In the genomic region with DNA sequence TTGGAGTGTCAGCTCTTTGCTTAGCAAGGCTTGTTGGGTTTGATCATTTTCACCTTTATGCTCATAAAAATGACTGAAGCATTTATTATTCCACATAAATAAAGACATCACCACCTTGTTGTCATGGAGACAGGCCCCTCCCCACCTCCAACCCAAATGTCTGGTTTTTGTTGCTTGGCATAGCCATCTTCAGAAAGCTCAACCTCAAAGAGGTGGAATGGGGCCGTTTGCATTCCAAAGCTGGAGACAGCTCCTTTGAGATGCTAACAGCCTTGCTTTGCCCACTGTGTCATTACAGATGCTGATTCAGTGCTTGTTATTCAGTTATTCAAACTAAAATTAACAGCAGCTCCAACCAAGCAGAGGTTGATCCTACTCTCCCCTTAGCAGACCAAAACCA, we compare ENCODE assay signal across 24 mouse cellular contexts. TPM values are rescaled to one million over a fixed set of nuclear protein-coding genes. Genes with fewer than 3 reads are reported as not detected.
DNase-seq lines count a peak whose midpoint lies in the region; ATAC-seq and TF ChIP-seq lines count a peak whose summit lies in the region.
"Had no signal": no experiment of that assay in that cellular context is flagged by ENCODE, and none has a peak within 500 bp of the region (broad histone marks: within the 10 kb centered on the region; RNA-seq: fewer than 3 reads in every experiment).

No protein-coding gene starts in this region.

- peak; percentile 4 for DNase-seq in forebrain, embryonic 14.5 days (ENCODE audit: low spot score)
- DNase-seq in forebrain, embryonic 10.5 days (ENCODE audit: extremely low spot score, low spot score) = no peak
- peak; percentile 85 for DNase-seq in R1 (ENCODE audit: low read depth, low spot score)
- DNase-seq in forelimb bud, embryonic 11.5 days (ENCODE audit: low read depth, low spot score) = peak; percentile 17
- no peak for DNase-seq in lung, postnatal 25 days (ENCODE audit: low spot score)
- DNase-seq in layer of hippocampus, postnatal 14 days (ENCODE audit: low spot score in 2 of 2) = no peak
- DNase-seq: adrenal gland, adult 2 months; adrenal gland, postnatal 25 days; B cell, adult 2 months; cerebellum, adult 11 months; cerebellum, adult 8-10 months; cerebellum, postnatal 14 days; forebrain, postnatal 0 days; gastrocnemius, adult 2 months; gastrocnemius, postnatal 36 days; heart, adult 11 months; heart, postnatal 36 days had no signal

- TF ChIP-seq POLR2A in ES-Bruce4 (IDR thresholded peaks at IDR 0.05; ENCODE audit: insufficient read depth, low read length) = no peak

- H3K4me2 ChIP-seq in forebrain, embryonic 14.5 days (ENCODE audit: low read length) = no peak overlapping the region
- H3K4me2 ChIP-seq: embryonic facial prominence, embryonic 12.5 days; forebrain, embryonic 12.5 days; heart, embryonic 13.5 days; hindbrain, embryonic 15.5 days had no signal

- WGBS in forebrain, embryonic 14.5 days = 21% methylated on average over 1 of the region's 1 CpGs
- WGBS in forebrain, embryonic 10.5 days = 64% methylated on average over 1 of the region's 1 CpGs

- TF ChIP-seq EP300 in ES-Bruce4 (IDR thresholded peaks at IDR 0.05; ENCODE audit: insufficient read depth, low read depth, low read length) = 0 out of 2 replicates have a peak, but pooled peaks have one; percentile 22

- TF ChIP-seq CTCF in ES-Bruce4 (IDR thresholded peaks at IDR 0.05; ENCODE audit: low read depth, low read length) = no peak

- ATAC-seq in forebrain, embryonic 14.5 days = no peak
- ATAC-seq: CD4-positive, CD25-positive, alpha-beta regulatory T cell, adult 4 months; forebrain, postnatal 0 days; inflammation-experienced regulatory T-cells, adult 6 months had no signal

- no peaks in the 10 kb centered on the region for H3K4me1 ChIP-seq in forebrain, embryonic 14.5 days (ENCODE audit: control insufficient read depth, insufficient read depth, low read length)
- H3K4me1 ChIP-seq in forebrain, embryonic 10.5 days = peaks cover 3% of the 10 kb centered on the region
- H3K4me1 ChIP-seq in ES-Bruce4 (ENCODE audit: control insufficient read depth, insufficient read depth, low read length) = no peaks in the 10 kb centered on the region
- H3K4me1 ChIP-seq: hindbrain, embryonic 15.5 days had no signal

- H3K4me3 ChIP-seq in forebrain, embryonic 14.5 days (ENCODE audit: low read depth, low read length) = no peak overlapping the region
- H3K4me3 ChIP-seq in forebrain, embryonic 10.5 days = no peak overlapping the region
- no peak overlapping the region for H3K4me3 ChIP-seq in ES-Bruce4 (ENCODE audit: low read depth, low read length)
- H3K4me3 ChIP-seq: embryonic facial prominence, embryonic 12.5 days; forebrain, embryonic 12.5 days; gastrocnemius, adult 2 months; heart, embryonic 13.5 days; hindbrain, embryonic 15.5 days had no signal

- no peak overlapping the region for H3K9ac ChIP-seq in forebrain, embryonic 14.5 days (ENCODE audit: low read length)
- H3K9ac ChIP-seq in ES-Bruce4 (ENCODE audit: low read depth, poor library complexity, severe bottlenecking) = no peak overlapping the region
- H3K9ac ChIP-seq: embryonic facial prominence, embryonic 12.5 days; forebrain, embryonic 12.5 days; forebrain, postnatal 0 days; heart, embryonic 13.5 days; hindbrain, embryonic 15.5 days had no signal

- H3K27ac ChIP-seq in forebrain, embryonic 14.5 days (ENCODE audit: low read depth, low read length) = no peak overlapping the region
- no peak overlapping the region for H3K27ac ChIP-seq in forebrain, embryonic 10.5 days
- no peak overlapping the region for H3K27ac ChIP-seq in ES-Bruce4 (ENCODE audit: insufficient read depth, low read length)
- H3K27ac ChIP-seq: embryonic facial prominence, embryonic 12.5 days; forebrain, embryonic 12.5 days; gastrocnemius, adult 2 months; heart, embryonic 13.5 days; hindbrain, embryonic 15.5 days had no signal

- no peaks in the 10 kb centered on the region for H3K9me3 ChIP-seq in forebrain, embryonic 14.5 days (replicated peaks; ENCODE audit: control insufficient read depth, low read length)
- H3K9me3 ChIP-seq in forebrain, embryonic 10.5 days = no peaks in the 10 kb centered on the region
- H3K9me3 ChIP-seq in ES-Bruce4 (replicated peaks; ENCODE audit: control insufficient read depth, insufficient read depth, low read length, poor library complexity, severe bottlenecking) = peaks cover 2% of the 10 kb centered on the region
- H3K9me3 ChIP-seq: embryonic facial prominence, embryonic 12.5 days; forebrain, embryonic 12.5 days; heart, embryonic 13.5 days; hindbrain, embryonic 15.5 days had no signal

- no peaks in the 10 kb centered on the region for H3K27me3 ChIP-seq in forebrain, embryonic 14.5 days (replicated peaks; ENCODE audit: control insufficient read depth, insufficient read depth, low read length)
- no peaks in the 10 kb centered on the region for H3K27me3 ChIP-seq in forebrain, embryonic 10.5 days (ENCODE audit: poor library complexity, severe bottlenecking)
- no peaks in the 10 kb centered on the region; the same call in 1 of the 2 replicates for H3K27me3 ChIP-seq in ES-Bruce4 (ENCODE audit: control insufficient read depth, insufficient read depth, low read length, poor library complexity, severe bottlenecking)
- H3K27me3 ChIP-seq: embryonic facial prominence, embryonic 12.5 days; forebrain, embryonic 12.5 days; heart, embryonic 13.5 days; hindbrain, embryonic 15.5 days had no signal

- no peaks in the 10 kb centered on the region for H3K36me3 ChIP-seq in forebrain, embryonic 14.5 days (ENCODE audit: control insufficient read depth, insufficient read depth, low read length)
- H3K36me3 ChIP-seq in forebrain, embryonic 10.5 days (replicated peaks) = no peaks in the 10 kb centered on the region
- no peaks in the 10 kb centered on the region for H3K36me3 ChIP-seq in ES-Bruce4 (ENCODE audit: control insufficient read depth, insufficient read depth, low read length, poor library complexity, severe bottlenecking)
- H3K36me3 ChIP-seq: embryonic facial prominence, embryonic 12.5 days; forebrain, embryonic 12.5 days; heart, embryonic 13.5 days; hindbrain, embryonic 15.5 days had no signal

RNA-seq across cellular contexts. Expression of gene Lgalsl, which starts 51.9 kb away (rescaled TPM):
- polyA plus RNA-seq in forebrain, embryonic 14.5 days (2014; fragmentation: Nextera tagmentation; extraction: Ambion mirVana) = 74.0 and 87.5 TPM in 2 replicates
- polyA plus RNA-seq in forebrain, embryonic 10.5 days (2016; fragmentation: Nextera tagmentation; extraction: Ambion mirVana) = 26.5 and 27.2 TPM in 2 replicates
- polyA plus RNA-seq in ES-Bruce4 (2011; ENCODE audit: insufficient read depth, insufficient read length, low read depth, missing spikeins) = 23.7 and 24.1 TPM in 2 replicates
- total RNA-seq in layer of hippocampus, postnatal 14 days (2021) = 10 to 100 TPM; 85.0 to 91.1 TPM

Comparison
In these comparisons a context has a peak if more than half of its experiments do, and no peak if none do; other contexts are left out.
1. DNase-seq: peak in forebrain, embryonic 14.5 days (single experiment), R1 (single experiment) and forelimb bud, embryonic 11.5 days (single experiment); none in forebrain, embryonic 10.5 days (single experiment), lung, postnatal 25 days (single experiment) and layer of hippocampus, postnatal 14 days (0 of 2).